Mouse (Mus musculus): ENCODE measurements around the gene Rbsn. TPM values are rescaled to one million over a fixed set of nuclear protein-coding genes. Genes with fewer than 3 reads are reported as not detected.
A peak's percentile ranks its signal among the peaks of the same experiment; 100 is the strongest.

The Rbsn gene
- total RNA-seq (2021) (10 to 100 TPM; 11.6 to 15.7 TPM), polyA plus RNA-seq (2012; rRNA removed) (6.4 and 11.3 TPM in 2 replicates)
- long read RNA-seq, full-length matches to known transcripts: 10 of 14 reads
- long read RNA-seq, partial matches to known transcripts: 1 of 14 reads
- long read RNA-seq, other reads (novel, unspliced or antisense): 3 of 14 reads

DNA sequence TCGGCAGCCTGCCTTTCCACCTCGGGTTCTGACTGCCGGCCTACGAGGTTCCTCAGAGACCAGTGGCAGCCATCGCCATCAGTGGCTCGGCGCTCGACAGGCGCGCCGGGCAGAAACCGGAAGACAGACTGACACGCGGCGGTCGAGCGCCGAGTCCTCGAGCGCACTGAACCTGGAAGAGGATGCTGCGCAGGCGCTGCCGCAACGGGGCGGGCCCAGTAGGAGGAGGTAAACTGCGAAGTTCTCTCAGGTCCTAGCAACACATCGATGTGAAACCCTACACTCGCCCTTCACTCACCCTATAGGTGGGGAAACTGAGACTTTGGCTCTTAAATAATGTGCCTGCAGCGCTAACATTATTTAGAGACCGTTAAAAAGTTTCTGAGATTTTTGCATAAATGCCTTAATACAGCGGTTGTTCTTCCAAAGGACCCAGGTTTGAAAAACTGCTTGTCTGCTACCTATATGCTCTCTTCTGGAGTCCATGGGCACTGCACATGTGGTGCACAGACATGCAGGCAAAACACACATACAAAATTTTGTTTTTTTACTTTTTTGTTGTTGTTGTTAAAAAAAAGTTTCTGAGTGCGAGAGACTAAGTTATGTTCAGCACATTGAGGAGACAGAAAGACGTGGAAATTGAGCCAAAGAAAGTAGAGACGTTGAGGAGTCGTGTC, at the start of gene Rbsn:
TSS of gene Rbsn (minus strand) at position 153 of the 677 bp plus-strand sequence.
- Histone ChIP-seq H3K79me2 (replicated peaks; ENCODE audit: control insufficient read depth, insufficient read depth, low read length) (peaks cover 1% of the 10 kb centered on the region; the same call in 1 of the 2 replicates), H3K4me3 (peak within 1 kb of the TSS; percentile 94), H3K27ac (peak within 1 kb of the TSS; percentile 79), H3K9ac (ENCODE audit: low read depth, low read length) (peak within 1 kb of the TSS; percentile 88), H3K36me3 (ENCODE audit: control insufficient read depth, insufficient read depth, low read length) (no peaks in the 10 kb centered on the region), H3K4me1 (ENCODE audit: control insufficient read depth, insufficient read depth, low read length) (peaks cover 2% of the 10 kb centered on the region; the same call in 1 of the 2 replicates), H3K27me3 (ENCODE audit: control insufficient read depth, insufficient read depth, low read length) (no peaks in the 10 kb centered on the region)
- peak; percentile 94 to 95 for DNase-seq
- WGBS: 8% methylated on average over 35 of the region's 35 CpGs
- intact Hi-C loops (cut with DNase I): loop anchor here (5.0 kb wide), 1 partner anchor 338 kb away; the partner anchor contains the start of gene Ccdc174
- TF ChIP-seq CTCF (IDR thresholded peaks at IDR 0.05) (peak; percentile 45), POLR2A (IDR thresholded peaks at IDR 0.05; ENCODE audit: insufficient read depth, low read depth, low read length) (peak; percentile 82), EP300 (IDR thresholded peaks at IDR 0.05; ENCODE audit: insufficient read depth, low read depth, low read length) (0 out of 2 replicates have a peak, but pooled peaks have one; percentile 45)

DNA sequence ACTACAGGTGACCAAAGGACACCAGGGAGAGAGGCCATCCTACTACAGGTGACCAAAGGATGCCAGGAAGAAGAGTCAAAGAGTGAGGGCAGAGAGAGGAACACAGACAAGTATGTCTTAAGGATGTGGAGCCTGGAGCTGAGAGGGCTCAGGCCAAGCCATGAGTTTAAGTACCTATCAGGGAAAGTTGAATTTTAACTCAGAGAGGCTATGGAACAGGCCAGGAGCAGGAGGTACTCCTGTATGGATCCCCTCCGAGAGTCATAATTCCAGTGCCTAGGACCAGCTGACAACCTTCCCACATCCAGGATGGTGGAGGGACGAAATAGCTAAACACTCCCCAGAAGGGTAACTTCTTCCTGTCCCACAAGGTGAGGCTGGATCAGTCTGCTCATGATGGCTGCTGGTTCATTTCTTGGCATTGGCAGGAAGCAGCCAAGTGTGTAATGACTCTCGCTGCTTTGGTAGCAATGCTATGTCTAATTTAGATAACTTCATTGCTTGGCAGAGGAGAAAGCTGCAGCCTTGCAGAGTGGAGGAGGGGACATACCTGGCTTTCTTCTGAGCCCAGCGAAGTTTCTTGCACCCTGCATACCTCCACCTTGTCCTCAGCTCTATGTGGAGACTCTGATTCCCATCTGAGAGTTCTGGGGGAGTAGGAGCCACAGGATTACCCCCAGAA, 46.6 kb upstream of the Rbsn start:
- no peak overlapping the region for H3K9ac ChIP-seq (ENCODE audit: low read depth, low read length)
- no peaks in the 10 kb centered on the region for H3K36me3 ChIP-seq (ENCODE audit: control insufficient read depth, insufficient read depth, low read length)
- H3K27me3 ChIP-seq (ENCODE audit: control insufficient read depth, insufficient read depth, low read length): no peaks in the 10 kb centered on the region
- intact Hi-C loops (cut with DNase I): no loop called here
- no peaks in the 10 kb centered on the region for H3K4me1 ChIP-seq (ENCODE audit: control insufficient read depth, insufficient read depth, low read length)
- no peak for TF ChIP-seq EP300 (IDR thresholded peaks at IDR 0.05; ENCODE audit: insufficient read depth, low read depth, low read length)
- no peak for TF ChIP-seq POLR2A (IDR thresholded peaks at IDR 0.05; ENCODE audit: insufficient read depth, low read depth, low read length)
- no peak for TF ChIP-seq CTCF (IDR thresholded peaks at IDR 0.05)
- DNase-seq: no peak
- WGBS: 54% methylated on average over 4 of the region's 4 CpGs
- H3K79me2 ChIP-seq (replicated peaks; ENCODE audit: control insufficient read depth, insufficient read depth, low read length): no peaks in the 10 kb centered on the region
- no peak overlapping the region for H3K27ac ChIP-seq
- H3K4me3 ChIP-seq: no peak overlapping the region

DNA sequence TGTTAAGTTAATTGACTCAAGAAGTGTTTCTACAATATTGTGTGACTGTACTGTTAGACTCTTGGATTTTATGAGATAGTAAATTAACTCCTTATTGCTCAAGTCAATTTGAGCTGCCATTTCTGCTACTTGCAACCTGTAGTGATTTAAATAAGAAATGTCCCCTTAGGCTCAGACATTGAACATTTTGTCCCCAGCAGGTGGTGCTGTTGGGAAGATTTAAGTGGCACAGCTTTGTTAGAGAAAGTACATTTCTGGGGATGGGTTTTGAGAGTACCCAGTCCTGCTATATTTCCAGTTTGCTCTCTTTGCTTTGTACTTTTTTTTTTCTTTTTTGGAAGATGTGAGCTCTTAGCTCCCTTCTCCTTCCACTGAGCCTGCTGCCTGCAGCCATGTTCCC, 40.6 kb upstream of the Rbsn start:
- no peak overlapping the region for H3K4me3 ChIP-seq
- no peak overlapping the region for H3K27ac ChIP-seq
- H3K9ac ChIP-seq (ENCODE audit: low read depth, low read length): no peak overlapping the region
- no peaks in the 10 kb centered on the region for H3K4me1 ChIP-seq (ENCODE audit: control insufficient read depth, insufficient read depth, low read length)
- intact Hi-C loops (cut with DNase I): no loop called here
- H3K27me3 ChIP-seq (ENCODE audit: control insufficient read depth, insufficient read depth, low read length): no peaks in the 10 kb centered on the region
- TF ChIP-seq POLR2A (IDR thresholded peaks at IDR 0.05; ENCODE audit: insufficient read depth, low read depth, low read length): no peak
- TF ChIP-seq CTCF (IDR thresholded peaks at IDR 0.05): no peak
- TF ChIP-seq EP300 (IDR thresholded peaks at IDR 0.05; ENCODE audit: insufficient read depth, low read depth, low read length): no peak
- H3K36me3 ChIP-seq (ENCODE audit: control insufficient read depth, insufficient read depth, low read length): no peaks in the 10 kb centered on the region
- H3K79me2 ChIP-seq (replicated peaks; ENCODE audit: control insufficient read depth, insufficient read depth, low read length): no peaks in the 10 kb centered on the region
- no peak for DNase-seq

DNA sequence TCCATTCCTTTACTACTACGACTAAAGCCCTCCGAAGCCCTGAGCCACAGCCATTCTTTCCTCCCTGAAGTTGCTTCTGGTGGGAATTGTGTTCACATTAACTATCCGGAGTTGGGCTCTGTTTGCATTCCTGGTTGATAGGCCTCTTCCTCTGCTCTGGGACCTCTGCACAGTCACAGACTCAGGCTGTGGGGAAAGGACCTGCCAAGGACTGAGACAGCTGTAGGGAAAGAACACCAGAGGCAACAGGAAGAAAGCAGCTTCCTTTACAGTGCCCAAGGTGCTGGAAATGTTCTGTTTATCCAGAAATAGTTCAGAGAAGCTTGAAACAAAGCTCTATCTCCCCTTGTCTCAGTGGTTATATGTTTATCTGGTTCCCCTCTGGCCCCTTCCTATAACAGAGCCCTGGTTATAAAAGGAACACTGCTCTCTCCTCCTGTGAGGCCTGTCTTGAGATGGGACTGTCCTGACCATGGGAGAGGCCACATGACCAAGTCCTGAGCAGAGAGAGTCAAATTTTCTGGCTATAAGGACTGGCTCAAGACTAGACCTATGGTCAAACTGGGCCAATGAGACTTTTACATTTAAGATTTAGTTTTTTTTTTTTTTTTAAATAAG, 38.6 kb upstream of the Rbsn start:
- H3K4me3 ChIP-seq: no peak overlapping the region
- H3K4me1 ChIP-seq (ENCODE audit: control insufficient read depth, insufficient read depth, low read length): no peaks in the 10 kb centered on the region
- no peaks in the 10 kb centered on the region for H3K79me2 ChIP-seq (replicated peaks; ENCODE audit: control insufficient read depth, insufficient read depth, low read length)
- 37% methylated on average over 3 of the region's 3 CpGs for WGBS
- intact Hi-C loops (cut with DNase I): no loop called here
- TF ChIP-seq EP300 (IDR thresholded peaks at IDR 0.05; ENCODE audit: insufficient read depth, low read depth, low read length): no peak
- no peak for TF ChIP-seq CTCF (IDR thresholded peaks at IDR 0.05)
- TF ChIP-seq POLR2A (IDR thresholded peaks at IDR 0.05; ENCODE audit: insufficient read depth, low read depth, low read length): no peak
- H3K9ac ChIP-seq (ENCODE audit: low read depth, low read length): no peak overlapping the region
- no peak for DNase-seq
- no peak overlapping the region for H3K27ac ChIP-seq
- H3K27me3 ChIP-seq (ENCODE audit: control insufficient read depth, insufficient read depth, low read length): no peaks in the 10 kb centered on the region
- no peaks in the 10 kb centered on the region for H3K36me3 ChIP-seq (ENCODE audit: control insufficient read depth, insufficient read depth, low read length)

DNA sequence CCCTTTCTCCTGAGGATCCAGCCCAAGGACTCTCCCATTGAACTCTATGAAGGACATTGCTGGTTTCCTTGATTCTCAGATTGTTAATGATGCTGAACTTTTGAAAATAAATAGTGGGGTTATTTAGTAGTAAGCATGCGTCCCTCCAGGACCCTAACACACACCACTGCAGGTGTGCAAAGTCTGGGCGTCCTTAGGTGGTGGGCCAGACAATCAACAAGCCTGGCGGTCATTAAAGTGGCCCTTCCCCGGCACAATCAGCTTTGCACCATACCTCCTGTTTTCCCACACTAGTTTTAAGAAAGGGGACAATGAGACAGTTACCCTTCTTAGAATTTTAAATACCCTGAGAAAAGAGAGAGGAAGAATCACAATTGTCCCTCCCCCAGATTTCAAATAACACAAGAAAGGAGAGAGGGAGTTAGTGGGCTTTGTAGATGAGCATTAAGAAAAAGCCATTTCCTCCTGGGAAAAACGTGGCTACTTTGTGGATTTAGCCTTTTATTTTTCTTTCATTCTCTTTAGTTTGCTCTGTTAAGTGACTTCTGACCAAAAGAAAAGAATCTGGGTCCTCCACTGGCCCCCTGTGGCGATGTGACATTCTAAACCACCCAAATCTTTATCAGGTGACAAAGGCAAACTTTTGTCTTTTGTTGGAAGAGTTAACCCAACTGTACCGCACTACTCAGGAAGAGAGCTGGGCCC, 32.6 kb upstream of the Rbsn start:
- no peaks in the 10 kb centered on the region for H3K4me1 ChIP-seq (ENCODE audit: control insufficient read depth, insufficient read depth, low read length)
- intact Hi-C loops (cut with DNase I): no loop called here

More for the DNA sequence above, 32.6 kb upstream of the Rbsn start:
- 0 out of 2 replicates have a peak, but pooled peaks cover 1% of the 10 kb centered on the region for H3K27me3 ChIP-seq (ENCODE audit: control insufficient read depth, insufficient read depth, low read length)
- TF ChIP-seq POLR2A (IDR thresholded peaks at IDR 0.05; ENCODE audit: insufficient read depth, low read depth, low read length) (no peak), EP300 (IDR thresholded peaks at IDR 0.05; ENCODE audit: insufficient read depth, low read depth, low read length) (no peak), CTCF (IDR thresholded peaks at IDR 0.05) (no peak)
- H3K27ac ChIP-seq: no peak overlapping the region
- 34% methylated on average over 7 of the region's 7 CpGs for WGBS
- H3K4me3 ChIP-seq: no peak overlapping the region
- no peak for DNase-seq
- no peaks in the 10 kb centered on the region for H3K79me2 ChIP-seq (replicated peaks; ENCODE audit: control insufficient read depth, insufficient read depth, low read length)
- H3K36me3 ChIP-seq (ENCODE audit: control insufficient read depth, insufficient read depth, low read length): no peaks in the 10 kb centered on the region
- no peak overlapping the region for H3K9ac ChIP-seq (ENCODE audit: low read depth, low read length)
